Mouse (Mus musculus) bone marrow macrophage, adult 2 months (primary cell): ENCODE results near the gene Aqp2.

Source experiments
- CTCF ChIP-seq: IDR thresholded peaks from 2 replicates; pipeline ENCODE4 v1.5.1; 2012; ENCODE audit warnings: low read depth, mild to moderate bottlenecking, low read length, moderate library complexity
- POLR2A ChIP-seq: IDR thresholded peaks from 2 replicates; pipeline ENCODE4 v1.6.1; 2012; ENCODE audit warnings: mild to moderate bottlenecking, low read depth, low read length, borderline replicate concordance

GRCm38 (mm10) chr15:99600986-99601822 is 22.3 kb downstream of the Aqp2 start, which contains the start of gene Aqp6:
- TF ChIP-seq CTCF (no peak), POLR2A (no peak)
